Mouse (Mus musculus) C2C12 (cell line): ENCODE measurements around the gene Isoc2b. TPM values are rescaled to one million over a fixed set of nuclear protein-coding genes. Genes with fewer than 3 reads are reported as not detected.

Experiments
- H3K27me3 ChIP-seq: one replicate; pipeline ENCODE4 v1.6.1; 2011; ENCODE audit not compliant: control insufficient read depth, insufficient read depth, insufficient read length
- H3K36me3 ChIP-seq: one replicate; pipeline ENCODE4 v1.6.1; 2011; ENCODE audit not compliant: control insufficient read depth, insufficient read depth
- H3K4me3 ChIP-seq: one replicate; pipeline ENCODE4 v1.5.1; 2011; ENCODE audit warnings: mild to moderate bottlenecking, control low read depth; ENCODE audit not compliant: poor library complexity, insufficient read depth, severe bottlenecking
- H3K79me2 ChIP-seq: one replicate; pipeline ENCODE4 v1.6.1; 2011; ENCODE audit not compliant: control insufficient read depth, insufficient read depth
- H3K79me3 ChIP-seq: one replicate; pipeline ENCODE4 v1.6.1; 2011; ENCODE audit warnings: low read depth, control low read depth
- H3ac ChIP-seq: one replicate; pipeline ENCODE3; 2011; ENCODE audit warnings: low read depth; ENCODE audit not compliant: control insufficient read depth, insufficient read length
- CEBPB ChIP-seq: IDR thresholded peaks from one replicate; pipeline ENCODE4 v1.6.1; 2011; ENCODE audit warnings: low read depth, mild to moderate bottlenecking, control low read depth, moderate library complexity
- CTCF ChIP-seq: IDR thresholded peaks from one replicate; pipeline ENCODE4 v1.5.1; 2011; ENCODE audit not compliant: control insufficient read depth, insufficient read depth, insufficient read length
- FOSL1 ChIP-seq: IDR thresholded peaks from one replicate; pipeline ENCODE4 v1.8.0; 2011; ENCODE audit warnings: mild to moderate bottlenecking, low read length; ENCODE audit not compliant: poor library complexity, insufficient read depth, severe bottlenecking
- MAX ChIP-seq: IDR thresholded peaks from one replicate; pipeline ENCODE4 v1.6.1; 2011; ENCODE audit warnings: mild to moderate bottlenecking, control low read depth
- MYOD1 ChIP-seq: IDR thresholded peaks from one replicate; pipeline ENCODE4 v1.6.1; 2011; ENCODE audit warnings: low read depth; ENCODE audit not compliant: control insufficient read depth, insufficient read length
- MYOG ChIP-seq: IDR thresholded peaks from one replicate; pipeline ENCODE4 v1.6.1; 2011; ENCODE audit not compliant: control insufficient read depth, insufficient read length; ENCODE audit errors: extremely low read depth
- USF1 ChIP-seq: IDR thresholded peaks from one replicate; pipeline ENCODE4 v1.6.1; 2011; ENCODE audit warnings: low read depth, mild to moderate bottlenecking, control low read depth, moderate library complexity
- long read RNA-seq, 2 experiments: library from polyadenylated mRNA; unstranded; transcript quantifications; one replicate each; pipeline ENCODE4 v2.0.0; 2019 to 2020
- polyA plus RNA-seq: library from polyadenylated mRNA; unstranded; fragments of >200 nt; fragmentation: generic; extraction: Trizol; gene quantifications from one replicate; pipeline ENCODE4 v1.2.1, GENCODE M21; 2012; ENCODE audit warnings: missing spikeins

The Isoc2b gene
- polyA plus RNA-seq = 0.32 TPM
- long read RNA-seq, experiment 1, partial matches to known transcripts = 1 of 1 reads
- long read RNA-seq, experiment 1, other reads (novel, unspliced or antisense) = 0 of 1 reads
- long read RNA-seq, experiment 2 = 0 reads

DNA sequence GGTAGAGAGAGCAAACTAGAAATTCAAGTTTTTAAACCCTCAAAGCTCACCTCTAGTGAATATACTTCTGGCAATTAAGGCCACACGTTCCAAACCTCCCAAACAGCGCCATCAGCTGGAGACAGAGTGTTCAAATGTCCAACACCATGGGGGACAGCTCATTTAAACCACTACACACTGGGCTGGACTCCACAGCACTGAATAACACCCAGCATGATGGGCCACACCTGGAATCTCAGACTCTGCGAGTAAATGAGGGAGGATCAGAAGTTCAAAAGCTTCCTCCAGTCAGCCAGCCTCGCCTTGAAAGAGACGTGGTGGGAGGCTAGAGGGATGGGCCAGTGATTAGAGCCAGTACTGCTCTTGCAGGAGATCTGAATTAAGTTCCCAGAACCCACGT is at the start of gene Isoc2b:
Isoc2b (minus strand) TSS at position 126 of the 400 bp plus-strand sequence.
- no peaks in the 10 kb centered on the region for H3K79me2 ChIP-seq
- H3K27me3 ChIP-seq = no peaks in the 10 kb centered on the region
- H3K79me3 ChIP-seq = no peaks in the 10 kb centered on the region
- TF ChIP-seq MYOG (no peak), FOSL1 (no peak), USF1 (no peak), MAX (no peak), CTCF (no peak), MYOD1 (no peak), CEBPB (no peak)
- H3K4me3 ChIP-seq = no peak within 1 kb of the TSS
- H3K36me3 ChIP-seq = no peaks in the 10 kb centered on the region
- H3ac ChIP-seq = no peak within 1 kb of the TSS

DNA sequence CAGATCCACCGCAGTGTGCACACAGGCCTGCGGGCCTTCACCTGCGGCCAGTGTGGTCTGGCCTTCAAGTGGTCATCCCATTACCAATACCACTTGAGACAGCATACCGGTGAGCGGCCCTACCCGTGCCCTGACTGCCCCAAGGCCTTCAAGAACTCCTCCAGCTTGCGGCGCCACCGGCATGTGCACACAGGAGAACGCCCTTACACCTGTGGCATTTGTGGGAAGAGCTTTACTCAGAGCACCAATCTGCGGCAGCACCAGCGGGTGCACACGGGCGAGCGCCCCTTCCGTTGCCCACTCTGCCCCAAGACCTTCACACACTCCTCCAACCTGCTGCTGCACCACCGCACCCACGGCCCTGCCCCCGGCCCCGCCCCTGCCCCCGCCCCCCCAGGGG is 49.0 kb upstream of the Isoc2b start:
- Histone ChIP-seq H3K27me3 (no peaks in the 10 kb centered on the region), H3ac (no peak overlapping the region), H3K79me3 (peaks cover 9% of the 10 kb centered on the region), H3K36me3 (peaks cover 14% of the 10 kb centered on the region), H3K79me2 (peaks cover 26% of the 10 kb centered on the region), H3K4me3 (no peak overlapping the region)
- TF ChIP-seq MYOD1 (no peak), FOSL1 (no peak), MAX (no peak), CEBPB (no peak), USF1 (no peak), CTCF (no peak), MYOG (no peak)

DNA sequence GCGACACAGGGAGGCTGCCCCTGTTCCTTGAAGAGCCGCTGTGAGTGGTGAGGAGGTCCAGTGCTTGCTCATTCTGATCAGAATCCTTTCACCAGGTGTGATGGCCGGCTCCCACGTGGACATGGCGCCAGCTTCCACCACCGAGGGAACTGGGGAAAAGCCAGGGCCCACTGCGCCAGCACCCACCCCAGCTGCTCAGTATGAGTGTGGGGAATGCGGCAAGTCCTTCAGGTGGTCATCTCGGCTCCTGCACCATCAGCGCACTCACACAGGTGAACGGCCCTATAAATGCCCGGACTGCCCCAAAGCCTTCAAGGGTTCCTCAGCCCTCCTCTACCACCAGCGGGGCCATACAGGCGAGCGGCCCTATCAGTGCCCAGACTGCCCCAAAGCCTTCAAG is 48.6 kb upstream of the Isoc2b start:
- no peaks in the 10 kb centered on the region for H3K27me3 ChIP-seq
- no peak overlapping the region for H3K4me3 ChIP-seq
- peaks cover 14% of the 10 kb centered on the region for H3K36me3 ChIP-seq
- peaks cover 9% of the 10 kb centered on the region for H3K79me3 ChIP-seq
- peaks cover 26% of the 10 kb centered on the region for H3K79me2 ChIP-seq
- no peak overlapping the region for H3ac ChIP-seq
- no peak for TF ChIP-seq MAX
- no peak for TF ChIP-seq MYOD1
- no peak for TF ChIP-seq CTCF
- no peak for TF ChIP-seq CEBPB
- no peak for TF ChIP-seq FOSL1
- no peak for TF ChIP-seq MYOG
- no peak for TF ChIP-seq USF1

DNA sequence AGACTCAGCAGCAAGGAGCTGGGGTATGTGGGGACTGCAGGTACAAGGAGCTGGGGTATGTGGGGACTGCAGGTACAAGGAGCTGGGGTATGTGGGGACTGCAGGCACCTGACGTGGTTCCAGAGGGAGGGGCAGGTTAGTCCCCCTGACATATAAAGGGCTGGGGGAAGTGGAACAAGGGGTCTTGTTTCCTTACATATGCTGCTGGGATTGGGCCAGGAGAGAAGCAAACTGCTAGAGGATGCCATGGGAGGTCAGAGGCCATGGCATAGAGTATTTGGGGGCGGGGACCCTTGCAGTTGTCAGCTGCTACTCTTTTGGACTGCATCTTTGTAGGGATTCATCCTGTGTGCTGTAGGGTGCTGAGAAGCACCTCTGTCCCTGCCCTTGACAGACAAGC is 47.4 kb upstream of the Isoc2b start:
- no peak for TF ChIP-seq CTCF
- no peak for TF ChIP-seq MAX
- no peak for TF ChIP-seq FOSL1
- TF ChIP-seq MYOG = no peak
- no peak for TF ChIP-seq CEBPB
- no peak for TF ChIP-seq MYOD1
- TF ChIP-seq USF1 = no peak
- no peak overlapping the region for H3ac ChIP-seq
- peaks cover 26% of the 10 kb centered on the region for H3K79me2 ChIP-seq
- H3K79me3 ChIP-seq = peaks cover 9% of the 10 kb centered on the region
- H3K4me3 ChIP-seq = no peak overlapping the region
- H3K36me3 ChIP-seq = peaks cover 14% of the 10 kb centered on the region
- H3K27me3 ChIP-seq = no peaks in the 10 kb centered on the region

DNA sequence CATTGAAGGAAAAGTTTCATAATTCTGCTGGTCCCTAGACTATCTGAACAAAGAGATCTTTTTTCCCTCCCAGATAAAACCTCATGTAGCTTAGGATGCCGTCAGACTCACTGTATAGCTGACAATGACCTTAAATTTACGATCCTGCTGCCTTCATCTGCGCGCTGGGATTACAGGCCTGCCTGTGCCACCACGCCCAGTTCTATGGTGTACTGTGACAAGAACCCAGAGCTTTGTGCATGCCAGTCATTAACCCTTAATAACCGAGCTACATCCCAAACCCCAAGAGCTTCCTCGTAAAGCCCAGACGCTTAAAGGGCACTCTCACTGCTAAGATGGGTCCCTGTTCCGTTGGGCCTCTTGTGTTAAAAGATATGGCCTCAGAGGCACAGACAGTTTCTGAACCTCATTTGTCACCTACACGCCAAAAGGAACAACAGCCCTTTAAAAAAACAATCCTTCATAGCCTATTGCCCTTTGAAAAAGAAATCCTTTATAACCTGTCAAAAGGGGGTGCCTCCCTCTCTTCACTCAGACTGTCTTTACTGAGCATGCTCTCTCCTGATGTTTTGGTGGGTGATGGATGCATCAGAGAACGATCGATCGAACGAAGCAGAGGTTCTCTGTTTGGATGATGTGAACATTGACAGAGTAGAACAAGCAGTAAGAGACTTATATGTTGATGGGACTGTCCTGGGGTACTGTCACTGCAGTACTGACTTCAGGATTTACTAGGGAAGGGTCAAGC is 45.8 kb upstream of the Isoc2b start:
- TF ChIP-seq MYOD1 (no peak), CTCF (no peak), MYOG (no peak), MAX (no peak), FOSL1 (no peak), USF1 (no peak), CEBPB (no peak)
- H3ac ChIP-seq = peak overlapping the region; percentile 70
- peaks cover 14% of the 10 kb centered on the region for H3K36me3 ChIP-seq
- peaks cover 9% of the 10 kb centered on the region for H3K79me3 ChIP-seq
- peak overlapping the region; percentile 49 for H3K4me3 ChIP-seq
- H3K27me3 ChIP-seq = no peaks in the 10 kb centered on the region
- peaks cover 26% of the 10 kb centered on the region for H3K79me2 ChIP-seq
